Mouse (Mus musculus) E14TG2a.4 (cell line): ENCODE measurements around the gene B3gnt3.

Experiments used
- H3K27me3 ChIP-seq: 2 replicates; pipeline ENCODE4 v1.6.1; 2014; ENCODE audit warnings: low read length, control low read depth; ENCODE audit not compliant: insufficient read depth
- H3K36me3 ChIP-seq: 2 replicates; pipeline ENCODE4 v1.6.1; 2014; ENCODE audit warnings: low read length, control low read depth; ENCODE audit not compliant: insufficient read depth
- H3K4me1 ChIP-seq: replicated peaks from 2 replicates; pipeline ENCODE4 v1.6.1; 2014; ENCODE audit warnings: low read depth, low read length, control low read depth
- H3K4me3 ChIP-seq: replicated peaks from 2 replicates; pipeline ENCODE4 v1.5.1; 2014; ENCODE audit warnings: mild to moderate bottlenecking, low read length
- H3K9me3 ChIP-seq: 2 replicates; pipeline ENCODE4 v1.6.1; 2014; ENCODE audit warnings: low read length, control low read depth
- CTCF ChIP-seq: conservative IDR thresholded peaks from 2 replicates; pipeline ENCODE4 v1.5.1; 2014; ENCODE audit warnings: low read length
- NANOG ChIP-seq: IDR thresholded peaks from 2 replicates; pipeline ENCODE4 v1.6.1; 2014; ENCODE audit warnings: borderline replicate concordance, low read length, mixed read lengths
- POU5F1 ChIP-seq: IDR thresholded peaks from 2 replicates; pipeline ENCODE4 v1.6.1; 2014; ENCODE audit warnings: low read length, borderline replicate concordance

The B3gnt3 gene

GRCm38 (mm10) chr8:71657816-71658215, 43.8 kb downstream of the B3gnt3 start:
- Histone ChIP-seq H3K9me3 (no peaks in the 10 kb centered on the region), H3K4me3 (peak overlapping the region; percentile 46), H3K4me1 (peaks cover 51% of the 10 kb centered on the region), H3K36me3 (peaks cover 36% of the 10 kb centered on the region), H3K27me3 (peaks cover 56% of the 10 kb centered on the region)
- TF ChIP-seq NANOG (no peak), POU5F1 (no peak), CTCF (no peak)

GRCm38 (mm10) chr8:71654600-71654999, 47.0 kb downstream of the B3gnt3 start:
- TF ChIP-seq CTCF: no peak
- no peaks in the 10 kb centered on the region for H3K9me3 ChIP-seq

DNA sequence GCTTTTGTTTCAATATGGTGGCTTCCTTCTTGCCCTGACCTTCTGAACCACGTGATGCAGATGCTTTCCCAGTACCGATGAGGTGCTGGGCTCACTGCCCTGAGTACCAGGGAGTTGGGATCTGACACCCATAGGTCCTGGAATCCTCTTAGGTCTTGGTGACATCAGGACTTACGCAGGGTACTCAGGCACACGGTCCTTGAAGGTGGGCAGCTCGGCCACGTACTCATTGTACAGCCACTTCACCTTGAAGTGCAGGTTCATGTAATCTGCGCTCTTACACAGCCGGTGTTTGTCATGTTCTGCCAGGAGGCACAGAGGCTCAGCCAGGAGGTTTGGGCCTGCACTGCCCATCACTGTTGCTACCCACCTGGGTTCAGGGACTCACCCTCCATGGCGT, 56.1 kb downstream of the B3gnt3 start:
- H3K4me3 ChIP-seq: no peak overlapping the region
- H3K4me1 ChIP-seq: peaks cover 13% of the 10 kb centered on the region
- H3K27me3 ChIP-seq: no peaks in the 10 kb centered on the region
- no peaks in the 10 kb centered on the region for H3K9me3 ChIP-seq
- H3K36me3 ChIP-seq: peaks cover 54% of the 10 kb centered on the region
- TF ChIP-seq POU5F1 (no peak), NANOG (no peak), CTCF (no peak)

More at GRCm38 (mm10) chr8:71654600-71654999, 47.0 kb downstream of the B3gnt3 start:
- peaks cover 49% of the 10 kb centered on the region for H3K27me3 ChIP-seq
- peaks cover 38% of the 10 kb centered on the region for H3K36me3 ChIP-seq
- peaks cover 35% of the 10 kb centered on the region for H3K4me1 ChIP-seq
- H3K4me3 ChIP-seq: peak overlapping the region; percentile 59
